Mouse (Mus musculus): Measurements from ENCODE around the gene Opn3.
A peak's percentile ranks its signal among the peaks of the same experiment; 100 is the strongest.

Gene Opn3

GRCm38 (mm10) chr1:175692246-175692996 lies at the start of gene Opn3, which contains the start of gene Chml:
TSS of gene Opn3 (minus strand) at chr1:175692776.
TSS of gene Chml (minus strand) at chr1:175692901.
- ATAC-seq (ENCODE audit: insufficient number of reproducible peaks, low FRiP score, low TSS enrichment) = peak; percentile 89

- no peak for ATAC-seq (ENCODE audit: insufficient number of reproducible peaks, low FRiP score, low TSS enrichment)
Observed at GRCm38 (mm10) chr1:175725771-175726170, 33.2 kb upstream of the Opn3 start.

GRCm38 (mm10) chr1:175716832-175717231 lies 24.3 kb upstream of the Opn3 start:
- ATAC-seq (ENCODE audit: insufficient number of reproducible peaks, low FRiP score, low TSS enrichment) = no peak

DNA sequence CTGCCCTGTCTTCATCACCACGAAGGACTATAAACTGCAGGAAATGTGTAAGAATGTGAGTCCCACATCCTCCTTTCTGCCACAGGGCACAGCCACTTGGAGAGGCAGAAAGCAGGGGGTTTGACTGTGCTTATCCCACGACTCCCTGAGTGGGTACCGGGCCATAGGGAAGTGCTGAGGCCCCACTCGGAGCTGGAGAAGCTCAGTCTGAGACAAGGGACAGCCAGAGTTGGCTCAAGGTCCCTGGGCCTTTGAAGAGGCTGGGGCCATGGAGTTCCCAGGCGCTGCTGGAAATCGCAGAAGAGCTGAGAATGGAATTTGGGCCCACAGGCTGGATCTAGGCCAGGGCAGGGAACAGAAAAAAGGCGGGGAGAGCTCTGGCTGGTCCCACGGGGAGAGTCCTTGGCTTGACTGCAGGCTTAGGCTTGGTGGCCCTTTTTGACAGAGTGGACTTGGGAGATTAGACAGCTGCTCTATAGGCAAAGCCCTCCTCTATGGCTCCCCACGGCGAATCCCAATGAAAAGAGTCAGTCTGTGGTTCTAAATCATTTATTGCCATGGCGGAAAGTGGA lies 19.8 kb upstream of the Opn3 start:
- ATAC-seq (ENCODE audit: insufficient number of reproducible peaks, low FRiP score, low TSS enrichment) = no peak

DNA sequence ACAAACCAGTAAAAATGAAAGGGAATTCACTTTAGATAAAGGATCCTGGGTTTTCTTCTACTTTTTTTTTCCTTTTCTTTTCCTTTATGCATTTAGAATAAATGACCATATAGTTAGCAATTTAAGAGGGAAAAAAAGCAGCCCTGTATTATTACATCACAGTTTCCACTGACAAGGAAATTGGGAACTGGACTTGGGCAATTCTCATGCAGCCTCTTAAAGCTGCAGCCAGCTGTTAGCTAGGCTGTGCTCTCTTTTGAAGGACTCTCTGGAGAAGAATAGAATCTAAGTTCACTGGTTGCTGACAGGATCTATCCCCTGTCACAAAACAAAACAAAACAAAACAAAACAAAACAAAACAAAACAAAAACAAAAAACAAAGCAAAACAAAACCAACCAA lies 15.4 kb upstream of the Opn3 start:
- no peak for ATAC-seq (ENCODE audit: insufficient number of reproducible peaks, low FRiP score, low TSS enrichment)

DNA sequence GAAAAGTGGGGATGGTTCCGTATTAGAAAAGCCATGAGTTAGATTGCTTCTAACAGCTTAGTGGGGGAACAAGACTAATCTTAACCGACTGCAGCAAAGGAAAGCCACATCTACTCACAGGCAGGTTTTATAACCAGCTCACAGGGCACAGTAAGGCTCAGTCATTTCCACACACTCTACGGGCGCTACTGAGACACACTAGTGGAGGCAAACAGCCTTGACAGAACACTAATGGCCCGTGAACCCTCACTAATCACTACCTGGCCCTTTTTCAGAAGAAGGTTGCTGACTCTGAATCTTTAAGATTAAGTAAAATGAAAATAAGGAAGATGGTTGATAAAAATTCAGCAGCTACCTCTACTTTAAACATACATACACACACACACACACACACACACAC lies 15.0 kb upstream of the Opn3 start:
- no peak for ATAC-seq (ENCODE audit: insufficient number of reproducible peaks, low FRiP score, low TSS enrichment)

- ATAC-seq (ENCODE audit: insufficient number of reproducible peaks, low FRiP score, low TSS enrichment) = no peak
Observed at GRCm38 (mm10) chr1:175701145-175701544, 8.6 kb upstream of the Opn3 start.

- ATAC-seq (ENCODE audit: insufficient number of reproducible peaks, low FRiP score, low TSS enrichment) = no peak
Observed at GRCm38 (mm10) chr1:175699796-175700195, 7.2 kb upstream of the Opn3 start.

GRCm38 (mm10) chr1:175699375-175699774 lies 6.8 kb upstream of the Opn3 start:
- ATAC-seq (ENCODE audit: insufficient number of reproducible peaks, low FRiP score, low TSS enrichment) = no peak

DNA sequence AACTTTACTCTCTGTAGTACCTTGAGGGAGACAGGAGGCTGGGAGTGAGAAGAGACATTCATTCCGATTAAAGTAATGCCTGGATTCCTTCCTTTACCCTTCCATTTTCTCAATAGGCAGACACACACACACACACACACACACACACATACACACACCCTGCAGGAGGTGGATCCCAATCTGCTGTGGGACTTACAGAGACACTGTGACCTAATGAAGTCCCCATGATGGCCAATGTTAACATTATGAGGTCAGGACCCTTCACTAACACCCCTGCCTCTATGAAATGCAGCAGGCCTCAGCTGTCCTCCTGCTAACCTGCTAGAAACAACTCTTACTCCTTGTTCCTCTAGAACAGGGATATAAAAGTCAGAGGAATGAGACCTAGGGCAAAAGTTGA lies 5.7 kb upstream of the Opn3 start, which contains the start of gene Wdr64:
Gene Wdr64 (plus strand): TSS at position 301 of the 400 bp plus-strand sequence.
- no peak for ATAC-seq (ENCODE audit: insufficient number of reproducible peaks, low FRiP score, low TSS enrichment)

GRCm38 (mm10) chr1:175693429-175693960 lies 919 bp upstream of the Opn3 start:
- 0 out of 2 replicates have a peak, but pooled peaks have one; percentile 9 for ATAC-seq (ENCODE audit: insufficient number of reproducible peaks, low FRiP score, low TSS enrichment)

DNA sequence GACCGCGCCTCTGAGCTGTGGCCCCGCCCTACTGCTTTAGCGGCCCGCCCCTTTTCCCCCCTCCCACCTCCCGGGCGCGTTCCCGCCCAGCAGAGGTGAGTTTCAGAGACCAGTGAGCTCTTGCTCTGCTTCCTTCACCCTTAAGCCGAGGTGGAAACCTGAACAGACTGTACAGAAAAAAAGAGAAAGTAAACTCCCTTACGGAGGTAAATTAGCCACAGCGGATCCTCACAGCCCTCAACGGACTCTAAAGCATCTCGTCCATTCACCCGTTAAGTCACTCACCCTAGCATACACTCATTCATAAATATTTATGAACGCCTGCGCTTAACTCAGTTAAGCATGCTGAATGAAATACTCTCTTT lies 403 bp upstream of the Opn3 start:
- ATAC-seq (ENCODE audit: insufficient number of reproducible peaks, low FRiP score, low TSS enrichment) = no peak

- no peak; the same call in 1 of the 2 replicates for ATAC-seq (ENCODE audit: insufficient number of reproducible peaks, low FRiP score, low TSS enrichment)
Observed at GRCm38 (mm10) chr1:175691686-175692245, 810 bp downstream of the Opn3 start.

GRCm38 (mm10) chr1:175680995-175681394 lies 11.6 kb downstream of the Opn3 start:
- no peak for ATAC-seq (ENCODE audit: insufficient number of reproducible peaks, low FRiP score, low TSS enrichment)

- ATAC-seq (ENCODE audit: insufficient number of reproducible peaks, low FRiP score, low TSS enrichment) = no peak
Observed at GRCm38 (mm10) chr1:175677459-175677858, 15.1 kb downstream of the Opn3 start.

DNA sequence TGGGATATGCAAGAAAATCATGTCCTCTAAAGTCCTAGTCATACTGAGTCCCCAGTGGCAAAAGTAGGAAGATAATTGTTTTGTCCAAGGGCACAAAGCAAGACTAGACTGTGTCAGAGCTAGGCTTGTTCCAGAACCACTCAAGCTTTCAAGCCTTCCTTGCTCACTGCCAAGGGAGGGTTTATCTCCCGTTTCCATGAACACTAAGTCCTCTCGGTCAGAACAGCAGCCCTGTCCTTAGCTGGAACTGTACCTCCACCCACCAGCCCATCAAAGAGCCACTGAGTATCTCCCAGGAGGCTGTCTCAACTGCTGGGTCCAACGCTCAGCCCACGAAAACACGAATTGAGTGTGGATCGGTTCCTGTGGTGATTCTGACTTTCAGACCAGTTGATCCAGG lies 17.5 kb downstream of the Opn3 start:
- no peak for ATAC-seq (ENCODE audit: insufficient number of reproducible peaks, low FRiP score, low TSS enrichment)

DNA sequence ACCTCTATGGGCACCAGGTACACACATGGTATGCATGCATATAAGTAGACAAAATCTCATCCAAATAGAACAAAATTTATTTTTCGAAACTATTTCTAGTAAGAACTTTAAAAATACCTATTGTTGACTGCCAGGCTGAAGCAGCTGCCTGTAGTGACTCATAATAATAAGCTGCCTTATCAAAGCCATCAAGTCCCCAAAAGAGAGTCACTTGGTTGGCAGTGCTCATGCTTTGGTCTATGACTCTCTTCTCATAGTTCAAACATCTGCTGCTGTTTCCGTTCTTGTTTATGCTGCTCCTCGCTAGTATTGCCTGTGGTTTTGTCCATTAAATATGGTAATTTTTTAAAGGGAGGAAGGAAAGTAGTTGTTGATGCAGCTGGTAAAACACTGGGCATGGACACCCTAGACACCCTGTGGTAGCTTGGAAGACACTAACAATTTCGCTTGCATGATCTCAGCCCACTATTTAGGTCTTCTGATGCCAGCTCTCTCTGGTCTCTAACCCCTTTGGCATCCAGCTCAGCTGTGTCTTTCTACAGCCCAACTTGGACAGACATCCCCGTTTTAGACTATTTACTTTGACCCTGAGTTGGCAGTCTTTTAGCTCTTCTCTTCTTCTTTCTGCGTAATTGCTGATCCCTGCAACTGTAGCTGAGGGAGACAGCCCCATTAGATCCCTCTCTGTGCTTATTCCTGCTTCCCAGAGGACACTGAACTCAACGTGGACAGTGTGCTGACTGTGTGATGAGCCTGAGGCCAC lies 18.8 kb downstream of the Opn3 start:
- no peak for ATAC-seq (ENCODE audit: insufficient number of reproducible peaks, low FRiP score, low TSS enrichment)

DNA sequence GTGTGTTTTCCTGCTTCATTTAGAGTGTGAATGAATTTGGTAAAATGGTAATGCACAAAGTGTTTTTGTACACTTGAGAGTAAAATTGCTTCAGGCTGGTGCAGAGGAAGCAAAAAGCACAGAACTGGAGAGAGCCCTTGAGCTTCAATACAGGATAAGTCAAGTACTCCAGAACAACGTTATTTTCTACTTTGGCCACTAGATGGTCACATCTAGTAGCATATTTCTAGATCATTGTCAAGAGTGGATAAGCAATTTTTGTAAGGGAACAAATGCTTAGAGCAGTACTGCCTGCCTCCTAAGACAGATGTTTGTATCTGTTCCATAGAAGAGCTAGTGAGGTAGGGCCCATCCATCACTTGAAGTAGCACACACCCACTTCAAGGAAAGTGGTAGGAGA lies 20.9 kb downstream of the Opn3 start:
- ATAC-seq (ENCODE audit: insufficient number of reproducible peaks, low FRiP score, low TSS enrichment) = no peak

GRCm38 (mm10) chr1:175670042-175670441 lies 22.5 kb downstream of the Opn3 start:
- ATAC-seq (ENCODE audit: insufficient number of reproducible peaks, low FRiP score, low TSS enrichment) = no peak

GRCm38 (mm10) chr1:175669456-175669855 lies 23.1 kb downstream of the Opn3 start:
- ATAC-seq (ENCODE audit: insufficient number of reproducible peaks, low FRiP score, low TSS enrichment) = no peak
